Mouse (Mus musculus): ENCODE results near the gene Ndufb8. TPM values are rescaled to one million over a fixed set of nuclear protein-coding genes. Genes with fewer than 3 reads are reported as not detected.

Gene Ndufb8
- polyA plus RNA-seq, 1 experiment from 2014 or later, result 480 TPM

DNA sequence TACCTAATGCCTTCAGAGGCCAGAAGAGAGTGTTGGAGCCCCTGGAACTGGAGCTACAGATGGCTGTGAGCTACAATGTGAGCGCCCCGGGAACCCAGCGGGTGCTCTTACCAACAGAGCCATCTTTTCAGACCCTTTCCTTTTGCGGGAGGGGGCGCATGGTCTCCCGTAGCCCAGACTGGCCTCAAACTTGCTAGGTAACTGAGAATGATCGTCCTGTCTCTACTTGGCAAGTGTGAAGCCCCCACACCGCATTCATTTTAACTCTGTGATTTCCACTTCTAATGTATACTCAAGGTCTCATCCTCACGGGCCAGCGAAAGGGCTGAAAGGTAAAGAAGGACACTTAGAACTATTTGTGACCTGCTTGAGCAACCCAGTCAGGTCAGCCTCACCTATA is 10.9 kb downstream of the Ndufb8 start:
- Histone ChIP-seq H3K27ac (ENCODE audit: low read length) (no peak overlapping the region), H3K4me2 (ENCODE audit: low read depth, low read length) (no peak overlapping the region), H3K9ac (ENCODE audit: low read length) (no peak overlapping the region), H3K4me3 (ENCODE audit: low read length) (no peak overlapping the region), H3K36me3 (ENCODE audit: control insufficient read depth, insufficient read depth, low read length) (peaks cover 13% of the 10 kb centered on the region), H3K27me3 (ENCODE audit: control insufficient read depth, insufficient read depth, low read depth, low read length) (no peaks in the 10 kb centered on the region; the same call in 1 of the 2 replicates), H3K4me1 (replicated peaks; ENCODE audit: control insufficient read depth, insufficient read depth, low read length) (0 out of 2 replicates have a peak, but pooled peaks cover 5% of the 10 kb centered on the region), H3K9me3 (ENCODE audit: control insufficient read depth, low read length) (peaks cover 4% of the 10 kb centered on the region)
- no peak for ATAC-seq (ENCODE audit: low read depth)
- 64% methylated on average over 10 of the region's 10 CpGs for WGBS

DNA sequence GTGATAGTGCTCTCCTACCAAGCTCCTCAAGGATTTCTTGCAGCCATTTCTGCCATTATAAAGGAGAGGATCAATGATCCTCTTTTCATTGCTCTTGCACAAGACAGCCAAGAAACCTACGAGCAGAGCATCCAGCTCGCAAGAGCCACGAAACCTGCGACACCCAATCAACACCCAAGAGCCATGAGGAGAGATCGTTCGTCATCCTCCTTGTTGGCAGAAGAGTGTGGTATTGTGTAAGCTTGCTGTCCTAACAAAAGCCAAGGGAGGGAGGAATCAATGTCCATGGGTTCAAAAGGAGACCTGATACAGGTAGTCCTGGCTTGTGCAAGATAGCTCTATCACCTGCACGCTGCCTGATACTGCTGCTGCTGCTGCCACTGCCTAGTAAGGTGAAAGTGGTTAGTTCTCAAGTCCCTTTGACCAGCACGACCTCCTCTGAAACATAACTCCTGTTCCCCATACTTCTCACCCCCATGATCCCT is 12.5 kb downstream of the Ndufb8 start:
- no peak for ATAC-seq (ENCODE audit: low read depth)
- Histone ChIP-seq H3K4me2 (ENCODE audit: low read depth, low read length) (no peak overlapping the region), H3K4me1 (replicated peaks; ENCODE audit: control insufficient read depth, insufficient read depth, low read length) (0 out of 2 replicates have a peak, but pooled peaks cover 5% of the 10 kb centered on the region), H3K9me3 (ENCODE audit: control insufficient read depth, low read length) (peaks cover 4% of the 10 kb centered on the region), H3K4me3 (ENCODE audit: low read length) (no peak overlapping the region), H3K36me3 (ENCODE audit: control insufficient read depth, insufficient read depth, low read length) (no peaks in the 10 kb centered on the region), H3K27ac (ENCODE audit: low read length) (no peak overlapping the region), H3K9ac (ENCODE audit: low read length) (no peak overlapping the region), H3K27me3 (ENCODE audit: control insufficient read depth, insufficient read depth, low read depth, low read length) (no peaks in the 10 kb centered on the region; the same call in 1 of the 2 replicates)
- WGBS, result 76% methylated on average over 8 of the region's 8 CpGs

DNA sequence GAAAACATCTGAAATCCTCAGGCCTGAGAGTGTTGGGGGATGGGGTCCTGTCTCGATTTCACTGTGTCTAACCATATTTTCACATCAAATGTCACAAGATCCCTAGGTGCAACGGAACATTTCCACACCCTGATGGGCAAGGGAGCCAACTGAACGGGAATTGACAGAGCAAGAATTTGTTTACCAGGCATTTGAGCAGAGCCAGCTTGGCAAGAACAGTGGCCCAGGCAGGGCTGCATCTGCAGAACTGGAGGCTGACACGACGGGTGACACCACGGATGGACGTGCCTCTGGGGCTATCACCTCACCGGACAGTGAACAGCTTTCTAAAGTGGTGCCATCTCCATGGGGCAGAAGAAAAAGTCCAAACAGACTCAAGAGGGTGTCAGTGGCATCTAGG is 17.8 kb downstream of the Ndufb8 start:
- Histone ChIP-seq H3K4me3 (ENCODE audit: low read length) (no peak overlapping the region), H3K36me3 (ENCODE audit: control insufficient read depth, insufficient read depth, low read length) (no peaks in the 10 kb centered on the region), H3K4me2 (ENCODE audit: low read depth, low read length) (no peak overlapping the region), H3K4me1 (replicated peaks; ENCODE audit: control insufficient read depth, insufficient read depth, low read length) (no peaks in the 10 kb centered on the region), H3K27me3 (ENCODE audit: control insufficient read depth, insufficient read depth, low read depth, low read length) (no peaks in the 10 kb centered on the region; the same call in 1 of the 2 replicates), H3K9ac (ENCODE audit: low read length) (no peak overlapping the region), H3K9me3 (ENCODE audit: control insufficient read depth, low read length) (peaks cover 4% of the 10 kb centered on the region), H3K27ac (ENCODE audit: low read length) (no peak overlapping the region)
- ATAC-seq (ENCODE audit: low read depth), result no peak
- 67% methylated on average over 8 of the region's 8 CpGs for WGBS

DNA sequence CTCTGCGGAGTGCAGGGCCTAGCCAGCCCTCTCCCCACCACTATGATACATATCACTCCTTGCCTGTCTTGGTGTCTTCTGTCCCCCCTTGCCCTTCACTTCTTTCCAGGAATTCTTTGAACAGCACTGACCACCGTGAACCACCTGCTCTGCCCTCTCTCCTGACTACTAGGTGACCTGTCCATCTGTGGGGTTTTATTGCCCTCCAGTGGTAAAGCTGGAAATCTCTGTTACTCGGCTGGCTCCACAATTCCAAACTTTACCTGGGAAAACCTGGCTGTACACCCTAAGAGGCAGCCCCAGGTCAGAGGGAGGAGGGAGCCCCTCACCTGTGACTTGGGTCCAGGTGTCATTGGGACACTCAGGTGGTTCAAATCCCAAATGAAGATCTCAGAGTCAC is 19.9 kb downstream of the Ndufb8 start:
- WGBS, result 30% methylated on average over 3 of the region's 3 CpGs
- no peak for ATAC-seq (ENCODE audit: low read depth)
- Histone ChIP-seq H3K27ac (ENCODE audit: low read length) (no peak overlapping the region), H3K9ac (ENCODE audit: low read length) (no peak overlapping the region), H3K4me1 (replicated peaks; ENCODE audit: control insufficient read depth, insufficient read depth, low read length) (no peaks in the 10 kb centered on the region), H3K27me3 (ENCODE audit: control insufficient read depth, insufficient read depth, low read depth, low read length) (peaks cover 4% of the 10 kb centered on the region), H3K4me3 (ENCODE audit: low read length) (no peak overlapping the region), H3K4me2 (ENCODE audit: low read depth, low read length) (no peak overlapping the region), H3K9me3 (ENCODE audit: control insufficient read depth, low read length) (no peaks in the 10 kb centered on the region), H3K36me3 (ENCODE audit: control insufficient read depth, insufficient read depth, low read length) (no peaks in the 10 kb centered on the region)

DNA sequence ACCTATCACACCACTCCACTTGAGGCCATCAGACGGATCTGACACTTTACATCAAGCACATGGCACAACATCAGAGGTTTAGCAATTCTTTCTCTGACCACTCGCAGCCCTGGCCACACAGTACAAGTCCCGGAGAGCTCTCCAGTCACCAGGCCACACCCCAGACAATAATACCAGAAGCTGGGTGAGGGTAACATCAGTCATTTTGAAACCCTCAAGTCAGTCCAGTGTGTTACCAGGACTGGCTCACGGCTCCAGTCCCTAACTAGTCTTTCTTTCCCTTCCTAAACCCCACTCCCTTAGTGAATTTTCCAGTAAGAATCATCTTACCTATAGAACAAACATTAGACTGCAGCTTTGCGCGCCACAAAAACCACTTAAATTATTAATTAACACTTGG is 25.2 kb downstream of the Ndufb8 start:
- no peak overlapping the region for H3K27ac ChIP-seq (ENCODE audit: low read length)

DNA sequence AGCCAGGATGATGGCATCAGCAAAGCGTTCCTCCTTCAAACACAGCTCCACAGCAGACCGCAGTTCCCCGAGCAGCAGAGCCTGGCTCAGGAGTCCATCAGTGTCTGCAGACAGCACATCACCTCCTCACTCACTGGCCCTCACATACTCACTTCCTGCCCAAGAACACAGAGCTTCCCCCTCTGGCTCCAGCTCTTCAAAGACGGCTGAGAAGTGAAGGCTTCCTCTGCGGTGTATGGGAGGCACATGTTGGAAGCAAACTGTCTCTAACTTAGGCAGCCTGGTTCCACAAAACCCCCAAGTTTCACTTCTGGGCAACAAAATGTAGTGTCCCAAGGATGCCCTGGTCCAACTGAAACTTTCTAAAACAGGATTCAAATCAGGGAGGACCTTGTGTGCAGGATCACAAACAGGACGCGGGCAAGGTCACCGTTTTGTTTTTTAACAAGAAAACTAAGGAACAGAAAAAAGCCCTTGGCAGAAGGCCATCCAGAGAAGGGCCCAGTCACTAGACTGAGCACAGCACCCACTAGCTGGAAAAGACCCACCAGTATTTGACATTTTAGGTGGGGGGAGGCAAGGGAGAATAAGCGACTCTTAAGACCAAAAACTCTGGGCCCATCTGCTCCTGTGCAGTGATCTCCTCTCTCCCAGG is 29.6 kb downstream of the Ndufb8 start:
- Histone ChIP-seq H3K4me1 (replicated peaks; ENCODE audit: control insufficient read depth, insufficient read depth, low read length) (no peaks in the 10 kb centered on the region; the same call in 1 of the 2 replicates), H3K27ac (ENCODE audit: low read length) (no peak overlapping the region), H3K36me3 (ENCODE audit: control insufficient read depth, insufficient read depth, low read length) (no peaks in the 10 kb centered on the region), H3K27me3 (ENCODE audit: control insufficient read depth, insufficient read depth, low read depth, low read length) (no peaks in the 10 kb centered on the region), H3K9ac (ENCODE audit: low read length) (no peak overlapping the region), H3K4me3 (ENCODE audit: low read length) (no peak overlapping the region), H3K4me2 (ENCODE audit: low read depth, low read length) (no peak overlapping the region), H3K9me3 (ENCODE audit: control insufficient read depth, low read length) (no peaks in the 10 kb centered on the region)
- WGBS, result 60% methylated on average over 9 of the region's 9 CpGs
- no peak for ATAC-seq (ENCODE audit: low read depth)

More for the DNA sequence above, 25.2 kb downstream of the Ndufb8 start:
- no peaks in the 10 kb centered on the region; the same call in 1 of the 2 replicates for H3K4me1 ChIP-seq (replicated peaks; ENCODE audit: control insufficient read depth, insufficient read depth, low read length)
- no peak overlapping the region for H3K4me3 ChIP-seq (ENCODE audit: low read length)
- no peak overlapping the region for H3K9ac ChIP-seq (ENCODE audit: low read length)
- no peak overlapping the region for H3K4me2 ChIP-seq (ENCODE audit: low read depth, low read length)
- H3K9me3 ChIP-seq (ENCODE audit: control insufficient read depth, low read length), result no peaks in the 10 kb centered on the region
- H3K36me3 ChIP-seq (ENCODE audit: control insufficient read depth, insufficient read depth, low read length), result no peaks in the 10 kb centered on the region
- 54% methylated on average over 6 of the region's 6 CpGs for WGBS
- H3K27me3 ChIP-seq (ENCODE audit: control insufficient read depth, insufficient read depth, low read depth, low read length), result peaks cover 4% of the 10 kb centered on the region
- ATAC-seq (ENCODE audit: low read depth), result no peak

DNA sequence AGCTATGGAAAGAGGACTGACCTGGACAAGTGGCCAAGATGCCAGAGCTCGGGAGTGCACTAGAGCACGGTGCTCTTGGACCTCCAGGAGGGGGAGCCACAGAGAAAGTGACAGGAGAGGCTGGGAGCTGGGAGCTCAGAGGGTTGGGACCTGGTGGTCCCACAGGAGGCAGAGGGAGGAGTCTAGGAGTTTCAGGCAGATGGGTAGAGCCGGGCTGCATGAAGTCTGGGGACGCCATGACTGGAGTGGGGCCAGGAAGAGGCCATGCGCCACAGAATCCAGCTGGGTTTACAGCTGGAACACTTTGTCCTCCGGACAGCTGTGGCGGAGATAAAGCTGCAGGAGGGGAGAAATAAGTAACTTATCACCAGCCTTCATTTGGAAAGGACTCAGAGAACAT is 36.1 kb downstream of the Ndufb8 start:
- no peak overlapping the region for H3K9ac ChIP-seq (ENCODE audit: low read length)
- H3K4me2 ChIP-seq (ENCODE audit: low read depth, low read length), result no peak overlapping the region
- 31% methylated on average over 7 of the region's 7 CpGs for WGBS
- H3K9me3 ChIP-seq (ENCODE audit: control insufficient read depth, low read length), result no peaks in the 10 kb centered on the region
- H3K27me3 ChIP-seq (ENCODE audit: control insufficient read depth, insufficient read depth, low read depth, low read length), result 0 out of 2 replicates have a peak, but pooled peaks cover 6% of the 10 kb centered on the region
- ATAC-seq (ENCODE audit: low read depth), result peak; percentile 91
- no peak overlapping the region for H3K4me3 ChIP-seq (ENCODE audit: low read length)
- H3K27ac ChIP-seq (ENCODE audit: low read length), result no peak overlapping the region
- peaks cover 24% of the 10 kb centered on the region for H3K4me1 ChIP-seq (replicated peaks; ENCODE audit: control insufficient read depth, insufficient read depth, low read length)
- no peaks in the 10 kb centered on the region for H3K36me3 ChIP-seq (ENCODE audit: control insufficient read depth, insufficient read depth, low read length)

DNA sequence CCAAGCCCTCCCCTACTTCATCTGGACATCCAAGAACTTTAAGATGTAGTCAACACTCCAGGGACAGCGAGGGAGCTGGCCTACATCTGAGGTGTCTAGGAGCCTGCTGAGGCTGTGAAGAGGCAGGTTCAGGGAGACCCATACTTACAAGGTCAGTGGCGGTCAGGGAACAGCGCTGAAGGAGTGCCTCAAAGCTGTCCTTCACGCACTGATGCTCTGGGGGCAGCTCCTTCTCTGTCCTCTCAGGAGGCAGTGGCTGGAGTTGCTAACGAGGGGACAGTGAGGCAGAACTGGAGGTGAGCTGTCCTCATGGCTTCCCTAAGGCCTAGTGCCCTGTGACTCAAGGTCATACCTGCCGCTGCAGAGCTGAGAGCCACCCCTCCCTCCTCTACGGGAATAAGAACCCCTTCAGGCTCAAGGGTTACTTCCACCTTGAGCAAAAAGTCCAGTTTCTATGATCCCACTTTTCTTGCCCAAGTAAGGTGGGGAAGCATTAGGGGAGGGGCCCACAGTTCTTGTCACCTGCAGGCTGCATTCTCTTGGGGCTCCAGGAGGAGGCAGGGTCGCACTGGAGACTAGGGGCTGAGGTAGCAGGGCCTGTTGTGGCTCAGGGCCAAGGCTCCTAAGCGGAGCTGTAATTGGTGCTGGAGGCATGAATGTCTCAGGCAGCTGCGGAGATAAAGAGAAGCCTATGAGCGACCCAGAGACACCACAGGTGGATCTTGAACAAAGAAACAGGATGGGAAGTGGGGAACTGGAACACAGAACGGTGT is 37.1 kb downstream of the Ndufb8 start:
- ATAC-seq (ENCODE audit: low read depth), result no peak
- Histone ChIP-seq H3K4me2 (ENCODE audit: low read depth, low read length) (no peak overlapping the region), H3K27ac (ENCODE audit: low read length) (no peak overlapping the region), H3K36me3 (ENCODE audit: control insufficient read depth, insufficient read depth, low read length) (no peaks in the 10 kb centered on the region), H3K4me1 (replicated peaks; ENCODE audit: control insufficient read depth, insufficient read depth, low read length) (peaks cover 25% of the 10 kb centered on the region), H3K9me3 (ENCODE audit: control insufficient read depth, low read length) (no peaks in the 10 kb centered on the region), H3K27me3 (ENCODE audit: control insufficient read depth, insufficient read depth, low read depth, low read length) (peaks cover 11% of the 10 kb centered on the region; the same call in 1 of the 2 replicates), H3K4me3 (ENCODE audit: low read length) (no peak overlapping the region), H3K9ac (ENCODE audit: low read length) (no peak overlapping the region)
- 57% methylated on average over 12 of the region's 12 CpGs for WGBS

DNA sequence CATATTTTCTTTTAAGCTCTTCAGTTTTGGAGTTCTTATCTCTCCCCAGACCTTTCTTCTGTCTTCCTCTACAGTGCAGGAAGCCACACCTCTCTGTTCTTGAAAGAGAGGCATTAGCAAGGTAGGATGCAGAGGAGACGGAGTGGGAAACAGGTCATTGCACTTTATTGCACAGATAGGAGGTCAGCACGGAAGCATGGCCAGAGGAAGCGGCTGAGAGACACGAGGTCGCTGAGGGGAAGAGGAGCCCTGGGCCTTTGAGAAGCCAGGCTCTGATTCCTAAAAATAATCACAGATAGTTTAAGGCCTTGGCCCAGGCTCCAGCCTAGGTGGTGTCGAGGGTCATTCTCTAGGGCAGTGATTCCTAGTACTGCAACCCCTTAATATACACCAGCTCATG is 39.5 kb downstream of the Ndufb8 start:
- H3K4me1 ChIP-seq (replicated peaks; ENCODE audit: control insufficient read depth, insufficient read depth, low read length), result peaks cover 34% of the 10 kb centered on the region
- H3K4me2 ChIP-seq (ENCODE audit: low read depth, low read length), result no peak overlapping the region
- H3K4me3 ChIP-seq (ENCODE audit: low read length), result no peak overlapping the region
- no peak overlapping the region for H3K9ac ChIP-seq (ENCODE audit: low read length)
- no peaks in the 10 kb centered on the region for H3K9me3 ChIP-seq (ENCODE audit: control insufficient read depth, low read length)
- H3K27ac ChIP-seq (ENCODE audit: low read length), result no peak overlapping the region
- H3K27me3 ChIP-seq (ENCODE audit: control insufficient read depth, insufficient read depth, low read depth, low read length), result peaks cover 35% of the 10 kb centered on the region
- WGBS, result 50% methylated on average over 6 of the region's 6 CpGs
- H3K36me3 ChIP-seq (ENCODE audit: control insufficient read depth, insufficient read depth, low read length), result no peaks in the 10 kb centered on the region
- ATAC-seq (ENCODE audit: low read depth), result no peak

Measured in lung, embryonic 16.5 days (tissue).